ENCODE assay signal across 8 mouse cellular contexts in the genomic region with DNA sequence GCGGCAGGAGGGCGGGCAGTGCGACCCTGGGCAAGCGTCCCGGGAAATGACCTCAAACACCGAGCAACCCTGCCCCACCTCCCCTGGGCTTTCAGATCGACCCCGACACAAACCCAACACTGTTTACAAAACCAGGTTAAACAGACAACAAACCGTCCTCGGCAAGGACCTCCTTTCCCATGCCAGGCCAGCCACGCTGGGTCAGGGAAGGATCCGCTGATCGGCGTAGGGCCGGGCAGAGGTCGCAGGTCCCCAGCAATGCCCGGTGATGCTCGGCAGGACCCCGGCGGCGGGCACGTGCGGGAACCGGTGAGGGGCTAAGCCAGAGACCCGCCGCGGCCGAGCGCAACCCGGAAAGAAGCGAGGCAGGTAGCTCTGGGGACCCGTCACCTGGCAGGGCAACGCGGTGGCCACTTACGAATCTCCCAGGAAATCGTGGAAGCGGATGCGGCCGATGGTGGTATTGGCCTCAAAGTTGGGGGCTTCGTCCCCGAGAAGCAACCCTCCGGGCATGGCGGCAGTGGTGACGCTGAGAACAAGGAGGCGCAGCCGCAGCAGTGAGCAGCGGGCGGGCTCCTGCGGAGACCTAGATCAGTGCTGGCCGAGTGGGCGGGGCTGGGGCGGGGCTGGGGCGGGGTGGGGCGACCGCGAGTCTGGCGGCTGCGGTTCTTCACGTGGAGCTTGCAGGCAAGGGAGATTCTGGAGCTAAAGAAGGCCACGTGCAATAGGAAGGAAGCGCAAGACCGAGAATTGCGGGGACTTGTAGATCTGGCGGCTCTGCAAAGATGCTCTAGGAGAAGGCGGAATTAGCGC. TPM values are rescaled to one million over a fixed set of nuclear protein-coding genes. Genes with fewer than 3 reads are reported as not detected.
DNase-seq lines count a peak whose midpoint lies in the region; ATAC-seq and TF ChIP-seq lines count a peak whose summit lies in the region.

A gene (minus strand): TSS at position 616 of the 813 bp plus-strand sequence.

- H3K4me2 ChIP-seq in hindbrain, embryonic 15.5 days: peak within 1 kb of the TSS; percentile 94

- no peak; the same call in 1 of the 2 replicates for TF ChIP-seq CTCF in left cerebral cortex, adult 2 months (IDR thresholded peaks at IDR 0.05)

- H3K4me1 ChIP-seq in hindbrain, embryonic 15.5 days (replicated peaks): peaks cover 35% of the 10 kb centered on the region

- no peaks in the 10 kb centered on the region for H3K9me3 ChIP-seq in hindbrain, embryonic 15.5 days

- H3K27ac ChIP-seq in hindbrain, embryonic 15.5 days (replicated peaks): peak within 1 kb of the TSS; percentile 35
- H3K27ac ChIP-seq in left cerebral cortex, adult 2 months: peak within 1 kb of the TSS; percentile 96
- H3K27ac ChIP-seq in macrophage: peak within 1 kb of the TSS; percentile 46

- peak; percentile 43 to 68 for DNase-seq in cerebellum, postnatal 4 days (ENCODE audit: low spot score in 2 of 2)
- peak; percentile 76 for DNase-seq in gastrocnemius, adult 18-20 months (ENCODE audit: low spot score)
- peak; percentile 76 to 82 for DNase-seq in left cerebral cortex, adult 2 months (ENCODE audit: extremely low spot score in 1 of 2, low spot score in 2 of 2)
- peak; percentile 71 for DNase-seq in retina, postnatal 7 days (ENCODE audit: low read depth, low spot score)
- peak; percentile 68 to 72 for DNase-seq in urinary bladder, adult 18-20 months (ENCODE audit: low spot score in 2 of 2)

- intact Hi-C loops in left cerebral cortex, adult 2 months (cut with DNase I): loop anchor here (5.0 kb wide), 1 partner anchor 119 kb away; a partner anchor contains a TSS

- ATAC-seq in activated CD4-positive, CD25-positive, alpha-beta regulatory T cell, adult 4 months: peak; percentile 71
- ATAC-seq in hindbrain, embryonic 15.5 days (ENCODE audit: low FRiP score, low read depth): peak; percentile 97

- H3K9ac ChIP-seq in hindbrain, embryonic 15.5 days: peak within 1 kb of the TSS; percentile 69

- H3K27me3 ChIP-seq in hindbrain, embryonic 15.5 days: 0 out of 2 replicates have a peak, but pooled peaks cover 3% of the 10 kb centered on the region

- WGBS in hindbrain, embryonic 15.5 days: under 1% methylated on average over 65 of the region's 66 CpGs
- WGBS in macrophage (ENCODE audit: missing documents): under 1% methylated on average over 65 of the region's 66 CpGs

- 0 out of 2 replicates have a peak, but pooled peaks cover 3% of the 10 kb centered on the region for H3K36me3 ChIP-seq in hindbrain, embryonic 15.5 days
- no peaks in the 10 kb centered on the region for H3K36me3 ChIP-seq in macrophage (ENCODE audit: inconsistent target)

- peaks cover 48% of the 10 kb centered on the region for H3K79me2 ChIP-seq in macrophage (ENCODE audit: inconsistent target)

- peak within 1 kb of the TSS; percentile 75 for H3K4me3 ChIP-seq in hindbrain, embryonic 15.5 days
- H3K4me3 ChIP-seq in left cerebral cortex, adult 2 months: peak within 1 kb of the TSS; percentile 95
- peak within 1 kb of the TSS; percentile 80 for H3K4me3 ChIP-seq in macrophage (ENCODE audit: inconsistent target)

RNA-seq across cellular contexts. Expression of the gene that starts here (rescaled TPM):
- polyA plus RNA-seq in activated CD4-positive, CD25-positive, alpha-beta regulatory T cell, adult 4 months (2017; shearing (Covaris generic)): 100 to 1,000 TPM; 287 to 330 TPM
- total RNA-seq in gastrocnemius, adult 18-20 months (2021): 100 to 1,000 TPM; 128 to 131 TPM
- 170 and 181 TPM in 2 replicates for polyA plus RNA-seq in hindbrain, embryonic 15.5 days (2015; fragmentation: Nextera tagmentation; extraction: Ambion mirVana)
- total RNA-seq in left cerebral cortex, adult 2 months (2021): 100 to 1,000 TPM; 321 to 326 TPM
- 10 to 100 TPM; 12.8 to 86.7 (median 26.0) TPM for total RNA-seq in macrophage (2018; cell fraction: chromatin; rRNA removed)
- 10 to 100 TPM; 48.3 to 97.8 (median 70.6) TPM for total RNA-seq in macrophage (2018; cell fraction: cytosol; rRNA removed)
- total RNA-seq in macrophage (2018; cell fraction: nucleus; rRNA removed): 10 to 100 TPM; 24.7 to 75.6 (median 38.3) TPM
- polyA plus RNA-seq in macrophage (2018): 55.2 to 86.2 TPM (median 66.0 TPM) in 3 replicates

Comparison
In these comparisons a context has a peak if more than half of its experiments do, and no peak if none do; other contexts are left out.
1. Peak in every context shown above with its lines: DNase-seq, ATAC-seq, H3K4me3 ChIP-seq and H3K27ac ChIP-seq.
2. H3K27ac ChIP-seq: peak in every context shown above with its lines; median percentile 96 in left cerebral cortex, adult 2 months; 46 in macrophage; 35 in hindbrain, embryonic 15.5 days.